Mouse (Mus musculus) lung, postnatal 0 days (tissue): ENCODE data around the gene Ccdc124.

Experiments
- CTCF ChIP-seq: IDR thresholded peaks from 2 replicates; pipeline ENCODE4 v1.5.1; 2016; ENCODE audit warnings: antibody characterized with exemption, mild to moderate bottlenecking
- EP300 ChIP-seq: IDR thresholded peaks from 2 replicates; pipeline ENCODE4 v1.6.1; 2016; ENCODE audit warnings: antibody characterized with exemption, mild to moderate bottlenecking, control low read depth

DNA sequence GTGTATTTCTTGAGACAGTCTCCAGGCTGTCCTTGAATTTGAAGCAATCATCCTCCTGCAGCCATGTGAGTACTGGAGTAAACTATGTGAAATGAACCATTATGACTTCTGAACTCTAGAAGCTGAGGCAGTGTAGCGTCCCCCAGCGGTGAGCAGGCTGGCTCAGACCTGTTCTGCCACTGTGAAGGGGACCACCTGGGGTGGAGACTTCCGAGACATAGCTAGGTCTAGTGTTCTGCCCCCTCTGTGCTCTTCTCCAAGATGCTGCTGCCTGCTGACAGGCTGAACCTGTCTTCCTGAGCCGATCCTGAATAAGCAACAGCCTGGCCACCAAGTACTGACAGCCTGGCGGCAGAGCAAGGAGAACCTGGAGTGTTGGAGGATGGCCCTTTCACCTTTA is 28.6 kb downstream of the Ccdc124 start:
- no peak for TF ChIP-seq CTCF
- no peak for TF ChIP-seq EP300
